Mouse (Mus musculus) small intestine, adult 2 months (tissue): Measurements from ENCODE around the gene Cadm3.

ENCODE experiments used
- CTCF ChIP-seq: fragments of 200-500 bp; IDR thresholded peaks from 2 replicates; pipeline ENCODE4 v1.5.1; 2012; ENCODE audit warnings: low read depth, mild to moderate bottlenecking, control low read depth, inconsistent platforms, low read length, moderate library complexity, mixed read lengths; ENCODE audit not compliant: insufficient replicate concordance, insufficient read length; ENCODE audit errors: extremely low read depth
- POLR2A ChIP-seq: fragments of 200-500 bp; IDR thresholded peaks from 2 replicates; pipeline ENCODE4 v1.6.1; 2012; ENCODE audit warnings: low read depth, mild to moderate bottlenecking, control low read depth, inconsistent platforms, low read length, moderate library complexity

- TF ChIP-seq CTCF (no peak), POLR2A (no peak)
These were observed 21.9 kb upstream of the Cadm3 start for GRCm38 (mm10) chr1:173389431-173389830.
